Mouse (Mus musculus): ENCODE data around the gene Urgcp. TPM values are rescaled to one million over a fixed set of nuclear protein-coding genes. Genes with fewer than 3 reads are reported as not detected.

The Urgcp gene
- total RNA-seq, 2 experiments from 2014 or later, result 60.5 TPM

GRCm38 (mm10) chr11:5707530-5708353, 54.4 kb downstream of the Urgcp start:
- peak; percentile 94 for DNase-seq

- no peak for DNase-seq
These were observed 55.2 kb downstream of the Urgcp start for GRCm38 (mm10) chr11:5706874-5707529.

DNA sequence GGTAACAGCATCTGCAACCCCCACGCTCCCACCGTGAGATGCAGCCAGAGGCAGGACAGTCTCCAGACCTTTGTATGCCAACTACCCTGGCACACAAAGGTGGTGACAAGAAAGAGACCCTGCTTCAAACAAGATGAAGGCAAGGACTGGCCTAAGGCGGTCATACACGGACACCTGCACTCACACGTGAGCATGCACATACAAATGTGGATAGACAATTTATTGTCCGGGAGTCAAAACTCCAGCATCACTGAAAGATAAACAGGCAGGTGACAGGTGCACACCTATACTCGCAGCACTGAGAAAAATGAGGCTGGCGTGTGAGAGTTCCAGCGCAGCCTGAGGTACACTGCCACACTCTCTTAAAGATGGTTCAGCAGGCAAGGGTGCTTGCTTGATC, 56.2 kb downstream of the Urgcp start:
- DNase-seq, result no peak

GRCm38 (mm10) chr11:5703341-5703740, 58.8 kb downstream of the Urgcp start:
- DNase-seq, result no peak

- no peak for DNase-seq
These were observed 59.2 kb downstream of the Urgcp start for GRCm38 (mm10) chr11:5702957-5703332.

GRCm38 (mm10) chr11:5702271-5702956, 59.8 kb downstream of the Urgcp start:
- DNase-seq, result no peak

GRCm38 (mm10) chr11:5701821-5702220, 60.4 kb downstream of the Urgcp start:
- no peak for DNase-seq

DNA sequence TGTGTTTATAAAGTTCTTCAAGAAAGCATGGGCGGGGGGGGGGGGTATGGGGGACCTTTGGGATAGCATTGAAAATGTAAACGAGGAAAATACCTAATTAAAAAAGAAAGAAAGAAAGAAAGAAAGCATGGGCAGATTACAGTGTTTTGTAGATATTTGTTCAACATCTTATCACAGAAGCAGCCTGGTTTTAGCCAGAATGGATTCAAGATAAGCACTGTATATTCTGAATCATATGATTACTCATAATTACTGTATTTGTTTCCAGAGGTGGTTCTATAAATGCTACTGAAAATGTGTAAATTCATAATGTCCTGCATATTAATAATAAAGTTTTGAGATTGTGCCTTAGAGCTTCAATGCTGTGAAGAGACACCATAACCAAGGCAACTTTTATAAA, 60.9 kb downstream of the Urgcp start:
- DNase-seq, result no peak

DNA sequence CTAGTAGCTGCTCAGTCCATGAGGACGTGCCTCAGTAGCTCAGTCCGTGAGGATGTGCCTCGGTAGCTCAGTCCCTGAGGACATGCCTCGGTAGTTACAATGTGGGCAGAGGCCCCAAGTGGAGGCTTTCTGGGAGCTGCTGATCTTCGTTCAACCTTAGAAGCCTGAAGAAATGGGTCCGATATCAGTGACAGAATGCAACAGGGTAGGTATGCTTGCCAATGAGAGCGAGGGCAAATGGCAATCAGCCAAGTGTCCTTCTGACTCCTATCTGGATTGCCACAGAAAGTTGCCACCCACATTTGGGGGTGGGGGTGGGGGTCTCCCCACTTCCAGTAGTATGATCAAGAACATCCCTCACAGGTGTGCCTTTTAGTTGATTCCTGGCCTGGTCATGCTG, 61.4 kb downstream of the Urgcp start:
- DNase-seq, result no peak

DNA sequence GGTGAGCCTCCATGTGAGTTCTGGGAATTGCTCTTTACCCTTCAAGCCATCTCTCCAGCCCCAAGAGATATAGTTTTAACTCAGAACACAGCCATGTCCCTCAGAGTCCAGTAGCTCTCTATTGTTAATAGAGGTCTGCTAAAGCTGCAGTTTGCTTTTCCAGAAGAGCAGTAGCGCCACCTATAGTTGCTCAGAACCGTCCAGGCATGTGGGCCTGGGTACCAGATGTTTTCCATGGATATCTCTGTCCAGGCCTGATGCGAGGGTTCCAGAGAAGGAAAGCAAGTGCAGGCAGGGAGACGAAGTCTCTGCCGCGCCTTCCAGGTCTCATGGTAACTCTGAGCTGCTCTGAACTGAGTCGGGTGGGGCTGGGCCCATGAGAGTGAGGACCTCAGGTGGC, 70.4 kb downstream of the Urgcp start:
- peak; percentile 67 for DNase-seq

- no peak for DNase-seq
These were observed 77.9 kb downstream of the Urgcp start for GRCm38 (mm10) chr11:5684283-5684682.

DNA sequence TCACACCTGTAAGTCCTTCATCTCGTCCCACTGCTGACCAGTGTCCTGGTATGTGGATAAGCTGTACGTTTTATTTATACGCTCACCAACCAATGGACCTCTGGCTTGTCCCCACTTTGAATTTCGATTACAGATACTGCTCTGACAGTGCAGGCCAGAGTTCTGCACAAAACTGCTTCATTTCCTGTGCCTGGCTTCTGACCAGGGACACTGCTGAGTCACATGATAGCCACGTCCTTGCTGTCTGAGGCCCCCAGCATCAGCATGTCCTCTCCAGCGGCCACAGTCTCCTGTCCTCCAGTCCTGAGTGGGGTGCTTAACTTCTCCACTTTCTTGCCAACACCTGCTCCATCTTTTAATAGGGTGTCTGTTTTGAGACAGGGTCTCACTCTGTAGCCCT, 79.6 kb downstream of the Urgcp start:
- no peak for DNase-seq

Other genes starting within 250 kb of the Urgcp start
- gene Xbp1, start 241.7 kb downstream of the Urgcp start, total RNA-seq (2021), result 10 to 100 TPM; 51.2 to 65.4 TPM
- 10 to 100 TPM; 11.3 to 14.1 TPM for gene Ccdc117, start 220.2 kb downstream of the Urgcp start, total RNA-seq (2021)
- not detected for gene Ankrd36, start 192.7 kb downstream of the Urgcp start, total RNA-seq (2021)
- 100 to 1,000 TPM; 112 to 114 TPM for gene Mrps24, start 46.7 kb downstream of the Urgcp start, total RNA-seq (2021)
- gene Dbnl, start 26.1 kb upstream of the Urgcp start, total RNA-seq (2021), result 10 to 100 TPM; 44.7 to 46.1 TPM
- gene Pgam2, start 41.4 kb upstream of the Urgcp start, total RNA-seq (2021), result 100 to 1,000 TPM; 715 to 738 TPM
- gene Polm, start 75.6 kb upstream of the Urgcp start, total RNA-seq (2021), result 1 to 10 TPM; 5.6 to 6.5 TPM
- gene Aebp1, start 99.6 kb upstream of the Urgcp start, total RNA-seq (2021), result 10 to 100 TPM; 38.7 to 39.6 TPM
- gene Pold2, start 115.9 kb upstream of the Urgcp start, total RNA-seq (2021), result 10 to 100 TPM; 68.5 to 70.2 TPM
- gene Myl7, start 136.4 kb upstream of the Urgcp start, total RNA-seq (2021), result 1,000 to 10,000 TPM; 1,420 to 1,616 TPM
- gene Gck, start 187.7 kb upstream of the Urgcp start, total RNA-seq (2021), result not detected
- 10 to 100 TPM; 92.8 to 94.5 TPM for gene Ykt6, start 193.3 kb upstream of the Urgcp start, total RNA-seq (2021)

Data from heart, postnatal 4 days (tissue).